Mouse (Mus musculus) naive thymus-derived CD4-positive, alpha-beta T cell, adult 2 months (primary cell): ENCODE results near the gene Ankrd60.

Experiments
- DNase-seq: peaks from one replicate; pipeline ENCODE4 v3.0.0-alpha.2; 2011; ENCODE audit warnings: low read depth

Ankrd60 gene

GRCm38 (mm10) chr2:173584361-173584760 is 6.2 kb upstream of the Ankrd60 start:
- no peak for DNase-seq

DNA sequence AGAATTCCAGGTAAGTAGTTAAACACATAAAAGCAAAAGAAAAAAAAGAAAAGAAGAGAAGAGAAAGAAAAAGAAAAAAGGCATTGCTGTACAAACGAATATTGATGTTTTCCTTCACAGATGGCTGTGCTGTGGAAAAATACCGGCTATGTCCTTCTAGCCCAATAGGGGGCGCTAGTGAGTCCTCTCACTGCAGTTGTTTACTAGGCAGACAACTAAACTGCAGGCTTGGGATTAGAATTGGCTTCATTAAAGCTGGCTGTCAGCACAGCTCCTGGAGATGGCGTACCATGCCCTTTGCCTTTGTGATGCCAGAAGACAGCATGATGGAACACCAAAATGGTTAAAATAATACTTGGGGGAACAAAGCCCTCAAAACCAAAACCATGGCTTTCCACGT is 5.3 kb upstream of the Ankrd60 start:
- DNase-seq: peak; percentile 77

DNA sequence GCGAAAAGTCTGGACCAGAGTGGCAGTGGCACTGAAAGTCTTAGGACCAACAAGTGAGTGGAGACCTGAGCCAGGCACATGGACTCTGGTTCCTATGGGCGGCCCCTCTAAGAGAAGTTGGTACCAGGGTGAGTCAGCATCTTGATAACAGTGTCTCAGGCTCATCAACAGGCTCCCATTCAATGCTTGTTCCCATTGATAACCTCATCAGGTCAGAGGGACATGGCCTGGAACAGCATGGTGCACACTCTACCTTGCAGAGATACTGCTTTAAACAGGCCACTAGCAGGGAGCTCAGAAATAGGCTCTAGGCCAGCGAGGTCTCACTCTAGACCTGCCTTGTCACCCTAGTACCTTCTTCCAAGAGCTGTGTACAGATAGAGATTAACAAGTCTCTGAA is 4.7 kb upstream of the Ankrd60 start:
- DNase-seq: no peak

GRCm38 (mm10) chr2:173581096-173581495 is 2.9 kb upstream of the Ankrd60 start:
- no peak for DNase-seq

DNA sequence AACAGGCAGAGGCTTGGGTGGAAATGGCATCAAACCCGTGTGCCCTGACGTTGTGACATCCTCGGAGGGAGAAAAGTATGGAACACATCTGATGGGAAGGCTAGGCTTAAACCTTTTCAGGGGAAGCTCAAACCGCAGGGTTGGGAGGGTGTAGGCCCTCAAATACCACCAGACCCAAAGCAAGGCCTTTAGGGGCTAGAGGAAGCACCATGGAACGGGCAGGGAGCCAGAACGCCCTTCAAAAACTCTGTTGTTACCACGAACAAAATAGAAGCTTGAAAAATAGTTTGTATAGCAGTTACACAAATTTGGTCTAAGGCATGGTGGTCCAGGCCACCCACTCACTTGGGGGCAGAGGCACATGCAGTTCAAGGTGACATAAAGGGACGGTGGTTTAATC is 430 bp upstream of the Ankrd60 start:
- DNase-seq: no peak

DNA sequence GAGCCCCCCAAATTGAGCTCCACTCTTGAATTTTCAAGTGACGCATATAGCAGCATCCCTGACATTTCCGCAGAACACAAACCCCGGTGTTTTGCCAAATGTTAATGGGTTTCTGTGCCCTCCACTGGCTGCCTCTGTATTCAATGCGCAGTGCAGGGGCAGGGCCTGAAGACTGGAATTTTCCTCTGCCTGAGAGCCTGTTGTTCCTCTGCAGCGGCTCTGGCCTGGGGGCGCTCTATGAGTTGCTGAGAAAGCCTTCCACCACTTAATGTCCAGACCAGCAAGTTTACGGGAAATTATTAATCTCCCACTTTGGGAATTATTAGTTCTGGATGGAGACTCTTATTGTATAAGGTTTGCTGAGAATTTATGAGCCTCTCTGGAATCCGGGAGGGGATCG is 14.0 kb downstream of the Ankrd60 start:
- DNase-seq: no peak

- no peak for DNase-seq
Measured at GRCm38 (mm10) chr2:173563336-173563735, 14.8 kb downstream of the Ankrd60 start.

- DNase-seq: peak; percentile 80
Measured at GRCm38 (mm10) chr2:173561851-173562442, 16.2 kb downstream of the Ankrd60 start.

- DNase-seq: no peak
Measured at GRCm38 (mm10) chr2:173558754-173559396, 19.3 kb downstream of the Ankrd60 start.

- peak; percentile 68 for DNase-seq
Measured at GRCm38 (mm10) chr2:173553863-173554262, 24.3 kb downstream of the Ankrd60 start.

DNA sequence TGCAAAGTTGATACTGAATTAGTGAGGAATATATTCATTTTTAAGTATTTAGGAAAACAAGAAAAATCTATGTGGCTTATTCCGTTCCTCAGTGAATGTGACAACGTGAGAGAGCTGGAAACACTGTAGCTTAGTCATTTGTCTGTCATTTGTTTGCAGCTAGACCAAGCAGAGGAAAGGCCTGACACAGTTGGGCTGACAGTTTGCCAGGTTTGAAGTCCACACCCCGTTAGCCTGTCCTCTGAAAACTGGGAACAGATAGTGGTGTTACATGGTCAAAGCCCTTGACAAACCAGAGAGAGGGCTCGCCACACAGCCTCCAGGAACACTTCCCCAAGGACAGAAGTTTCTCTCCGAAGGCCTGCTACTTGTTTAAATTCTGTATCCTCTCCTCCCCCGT is 27.5 kb downstream of the Ankrd60 start:
- DNase-seq: no peak

DNA sequence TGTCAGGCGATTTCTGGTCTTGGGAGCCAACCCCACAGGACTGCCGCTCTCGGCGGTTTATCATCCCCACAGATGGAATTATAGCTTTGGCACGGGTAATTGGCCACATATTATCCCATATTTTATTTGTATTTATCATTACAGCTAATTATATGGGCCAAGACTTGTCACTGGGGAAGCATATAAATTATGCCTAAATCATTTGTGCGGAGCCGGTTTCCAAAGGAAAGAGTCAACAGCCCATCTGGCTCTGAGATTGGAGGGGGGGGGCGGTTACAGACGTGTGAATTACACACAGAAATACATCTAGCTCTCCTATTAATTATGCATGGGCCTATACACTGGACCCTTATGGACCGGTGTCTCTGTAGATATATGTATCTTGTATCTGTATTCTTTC is 28.9 kb downstream of the Ankrd60 start:
- DNase-seq: no peak

- DNase-seq: peak; percentile 90
Measured at GRCm38 (mm10) chr2:173545992-173546703, 32.0 kb downstream of the Ankrd60 start.

DNA sequence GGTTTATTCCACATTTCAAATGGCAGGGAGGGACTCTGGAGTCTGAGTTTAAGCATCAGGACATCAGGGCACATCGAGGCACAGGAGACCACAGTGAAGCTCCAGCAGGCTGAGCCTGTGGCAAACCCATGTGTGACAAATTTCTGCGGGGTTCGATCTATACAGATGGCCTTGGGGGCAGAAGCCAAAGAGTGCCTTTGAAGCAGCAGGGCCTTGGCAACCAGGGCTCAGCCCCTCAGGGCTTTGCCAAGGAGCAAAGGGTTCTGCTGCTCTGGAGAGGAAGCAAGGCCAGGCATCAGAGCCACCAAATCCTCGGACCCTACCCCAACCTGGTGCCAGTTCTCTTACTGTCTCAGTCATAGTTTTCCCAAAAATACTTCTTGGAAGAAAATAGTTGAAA is 35.4 kb downstream of the Ankrd60 start:
- DNase-seq: no peak

DNA sequence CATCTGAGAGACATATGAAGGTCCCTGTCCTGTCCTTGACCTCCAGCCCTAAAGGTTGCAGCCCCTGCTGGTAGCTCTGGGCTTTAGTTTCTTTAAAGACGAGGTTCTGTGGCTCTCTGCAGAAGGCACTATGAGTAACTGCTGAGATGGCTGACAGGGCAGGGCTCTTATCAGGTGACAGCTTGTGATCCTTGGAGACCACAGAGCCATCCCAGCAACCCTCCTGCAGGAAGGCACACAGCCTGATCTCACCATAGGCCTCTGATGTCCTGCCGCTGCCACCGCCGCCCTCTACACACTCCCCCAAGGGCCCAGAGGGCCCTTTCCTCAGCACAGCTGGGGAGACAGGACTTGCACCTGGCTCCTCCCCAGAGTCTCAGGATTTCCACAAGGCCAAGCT is 36.4 kb downstream of the Ankrd60 start:
- DNase-seq: no peak

- DNase-seq: no peak
Measured at GRCm38 (mm10) chr2:173539781-173540180, 38.4 kb downstream of the Ankrd60 start.

GRCm38 (mm10) chr2:173535886-173536285 is 42.3 kb downstream of the Ankrd60 start:
- no peak for DNase-seq

GRCm38 (mm10) chr2:173535390-173535789 is 42.8 kb downstream of the Ankrd60 start:
- no peak for DNase-seq

DNA sequence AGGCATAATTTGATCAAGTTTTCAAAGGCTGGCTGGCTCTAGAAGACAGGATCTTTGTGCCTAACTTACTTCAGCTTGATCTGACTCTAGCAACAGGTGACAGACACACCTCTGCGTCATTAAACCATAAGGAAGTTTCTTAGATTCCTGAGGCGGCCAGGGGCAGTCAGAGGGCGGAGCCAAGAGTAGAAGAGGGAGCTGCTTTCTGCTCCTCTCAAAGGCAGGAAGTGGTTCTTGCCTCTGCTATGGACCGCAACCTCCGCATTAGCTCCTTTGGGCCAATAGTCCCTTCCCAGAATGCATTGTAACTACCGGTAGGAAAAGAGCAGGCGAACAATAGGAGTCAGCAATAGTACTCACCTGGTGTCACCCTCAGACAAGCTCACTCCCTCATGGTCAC is 43.6 kb downstream of the Ankrd60 start:
- peak; percentile 86 for DNase-seq

- DNase-seq: no peak
Measured at GRCm38 (mm10) chr2:173532711-173533462, 45.3 kb downstream of the Ankrd60 start.

DNA sequence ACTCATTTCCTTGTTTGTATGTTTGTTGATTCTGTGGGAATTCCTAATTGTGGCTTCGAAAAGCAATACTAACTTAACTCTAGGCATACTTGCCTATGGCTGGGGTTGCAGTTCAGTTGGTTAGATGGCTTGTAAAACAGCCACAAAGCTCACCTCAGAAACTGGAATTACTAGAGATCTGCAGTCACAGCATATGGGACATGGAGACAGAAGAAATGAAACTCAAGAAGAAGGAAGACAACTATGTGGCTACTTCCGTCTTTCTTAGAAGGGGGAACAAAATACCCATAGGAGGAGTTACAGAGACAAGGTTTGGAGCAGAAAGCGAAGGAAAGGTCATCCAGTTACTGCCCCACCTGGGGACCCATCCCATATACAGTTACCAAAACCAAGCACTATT is 49.7 kb downstream of the Ankrd60 start:
- DNase-seq: no peak

GRCm38 (mm10) chr2:173522376-173522775 is 55.8 kb downstream of the Ankrd60 start, which contains the start of gene 1700021F07Rik:
1700021F07Rik (plus strand) TSS chr2:173522586.
- no peak for DNase-seq
